Mouse (Mus musculus) brain, embryonic 14.5 days (tissue): Measurements from ENCODE around the gene Tulp4.

Source experiments
- CTCF ChIP-seq: fragments of 200-500 bp; IDR thresholded peaks from 2 replicates; pipeline ENCODE4 v1.5.1; 2012; ENCODE audit warnings: inconsistent platforms, mild to moderate bottlenecking, moderate library complexity, borderline replicate concordance; ENCODE audit not compliant: insufficient read depth, insufficient read length; ENCODE audit errors: extremely low read depth
- POLR2A ChIP-seq: fragments of 200-500 bp; IDR thresholded peaks from 2 replicates; pipeline ENCODE4 v1.6.1; 2012; ENCODE audit warnings: mild to moderate bottlenecking, inconsistent platforms, borderline replicate concordance; ENCODE audit not compliant: poor library complexity, insufficient read depth, insufficient read length, severe bottlenecking; ENCODE audit errors: extremely low read depth

DNA sequence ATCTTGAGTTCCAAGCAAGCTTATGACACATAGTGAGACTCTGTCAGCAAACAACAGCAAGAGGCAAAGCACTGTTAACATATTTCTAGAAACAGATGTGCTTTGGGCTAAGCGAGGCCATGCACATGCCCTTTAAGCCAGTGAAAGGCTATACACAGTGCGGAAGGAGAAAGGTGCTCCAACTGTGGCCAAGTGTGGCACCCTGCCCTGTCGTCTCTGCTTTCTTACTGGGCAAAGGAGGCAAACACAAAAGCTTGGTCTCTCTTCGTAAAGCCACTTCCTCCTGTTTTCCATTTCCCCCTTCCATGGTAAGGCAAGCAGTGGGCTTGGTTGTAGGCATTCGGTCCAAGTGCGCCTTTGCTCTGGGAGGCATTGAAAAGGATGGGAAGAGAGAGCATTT lies 2.7 kb upstream of the Tulp4 start:
- no peak for TF ChIP-seq CTCF
- TF ChIP-seq POLR2A: no peak
